Mouse (Mus musculus): ENCODE measurements around the gene Cs.

GRCm38 (mm10) chr10:128347541-128347940 lies 10.0 kb downstream of the Cs start:
- TF ChIP-seq CTCF (conservative IDR thresholded peaks at IDR 0.05; ENCODE audit: low read length): no peak
- no peak for TF ChIP-seq NANOG (IDR thresholded peaks at IDR 0.05; ENCODE audit: borderline replicate concordance, low read length)
